ENCODE assay signal across 29 mouse cellular contexts in the genomic region with DNA sequence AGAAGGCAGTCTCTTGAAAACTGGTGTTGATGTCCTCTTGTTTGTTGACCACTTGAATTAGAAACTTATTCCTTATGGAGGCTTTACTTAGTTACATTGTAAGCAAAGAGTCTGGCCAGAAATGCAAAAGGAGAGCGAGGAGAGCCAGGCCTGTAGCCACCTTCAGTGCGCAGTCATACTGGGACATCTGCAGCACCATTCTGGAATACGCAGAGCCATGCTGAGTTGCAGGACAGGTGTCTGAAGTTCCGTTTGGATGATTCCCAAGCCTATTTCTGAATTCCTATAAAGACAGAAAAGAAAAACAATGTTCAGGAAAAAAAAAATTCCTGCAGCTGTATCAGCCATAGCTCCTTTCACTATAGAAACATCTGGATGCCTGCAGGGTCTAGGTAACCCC.
DNase-seq lines count a peak whose midpoint lies in the region; ATAC-seq lines count a peak whose summit lies in the region.
"Had no signal": no experiment of that assay in that cellular context is flagged by ENCODE, and none has a peak within 500 bp of the region (broad histone marks: within the 10 kb centered on the region; RNA-seq: fewer than 3 reads in every experiment).

No protein-coding gene starts in this region.

- ATAC-seq in embryonic facial prominence, embryonic 14.5 days (ENCODE audit: low read depth): no peak
- ATAC-seq: forebrain, embryonic 13.5 days; forebrain, embryonic 16.5 days; hindbrain, embryonic 16.5 days; intestine, embryonic 15.5 days; Patski had no signal

- H3K4me2 ChIP-seq in embryonic facial prominence, embryonic 14.5 days (ENCODE audit: low read depth, low read length): no peak overlapping the region
- H3K4me2 ChIP-seq: embryonic facial prominence, embryonic 12.5 days; forebrain, embryonic 13.5 days; heart, embryonic 12.5 days; heart, embryonic 15.5 days; hindbrain, embryonic 13.5 days; intestine, embryonic 15.5 days had no signal

- H3K27me3 ChIP-seq in embryonic facial prominence, embryonic 14.5 days (replicated peaks; ENCODE audit: control insufficient read depth, insufficient read depth, low read length): no peaks in the 10 kb centered on the region
- H3K27me3 ChIP-seq in embryonic facial prominence, embryonic 10.5 days (replicated peaks; ENCODE audit: low read depth, poor library complexity, severe bottlenecking): no peaks in the 10 kb centered on the region
- H3K27me3 ChIP-seq in forebrain, embryonic 10.5 days (ENCODE audit: poor library complexity, severe bottlenecking): no peaks in the 10 kb centered on the region
- H3K27me3 ChIP-seq: CH12.LX; embryonic facial prominence, embryonic 12.5 days; forebrain, embryonic 13.5 days; heart, embryonic 12.5 days; heart, embryonic 15.5 days; hindbrain, embryonic 13.5 days; intestine, embryonic 15.5 days; Patski had no signal

- H3K9ac ChIP-seq in embryonic facial prominence, embryonic 14.5 days (ENCODE audit: low read depth, low read length): no peak overlapping the region
- H3K9ac ChIP-seq: embryonic facial prominence, embryonic 12.5 days; forebrain, embryonic 13.5 days; heart, embryonic 12.5 days; heart, embryonic 15.5 days; hindbrain, embryonic 13.5 days; intestine, embryonic 15.5 days had no signal

- no peak overlapping the region for H3K27ac ChIP-seq in embryonic facial prominence, embryonic 14.5 days (replicated peaks; ENCODE audit: low read depth, low read length)
- H3K27ac ChIP-seq in embryonic facial prominence, embryonic 10.5 days (replicated peaks): no peak overlapping the region
- H3K27ac ChIP-seq in forebrain, embryonic 10.5 days: no peak overlapping the region
- H3K27ac ChIP-seq: embryonic facial prominence, embryonic 12.5 days; heart, embryonic 15.5 days; hindbrain, embryonic 13.5 days; intestine, embryonic 15.5 days had no signal

- 76% methylated on average over 4 of the region's 4 CpGs for WGBS in embryonic facial prominence, embryonic 14.5 days
- WGBS in embryonic facial prominence, embryonic 10.5 days: 86% methylated on average over 4 of the region's 4 CpGs
- WGBS in forebrain, embryonic 10.5 days: 91% methylated on average over 4 of the region's 4 CpGs

- H3K36me3 ChIP-seq in embryonic facial prominence, embryonic 14.5 days (ENCODE audit: control insufficient read depth, insufficient read depth, low read length): no peaks in the 10 kb centered on the region
- H3K36me3 ChIP-seq in embryonic facial prominence, embryonic 10.5 days (replicated peaks): no peaks in the 10 kb centered on the region
- H3K36me3 ChIP-seq in forebrain, embryonic 10.5 days (replicated peaks): no peaks in the 10 kb centered on the region
- H3K36me3 ChIP-seq: embryonic facial prominence, embryonic 12.5 days; heart, embryonic 15.5 days; hindbrain, embryonic 10.5 days; hindbrain, embryonic 13.5 days; intestine, embryonic 15.5 days had no signal

- no peaks in the 10 kb centered on the region for H3K4me1 ChIP-seq in embryonic facial prominence, embryonic 14.5 days (ENCODE audit: control insufficient read depth, insufficient read depth, low read length)
- no peaks in the 10 kb centered on the region for H3K4me1 ChIP-seq in embryonic facial prominence, embryonic 10.5 days
- H3K4me1 ChIP-seq in forebrain, embryonic 10.5 days: peaks cover 6% of the 10 kb centered on the region
- H3K4me1 ChIP-seq: embryonic facial prominence, embryonic 12.5 days; forebrain, embryonic 13.5 days; heart, embryonic 12.5 days; heart, embryonic 15.5 days; hindbrain, embryonic 10.5 days; intestine, embryonic 15.5 days had no signal

- peak; percentile 13 for DNase-seq in cerebellum, adult 11 months
- DNase-seq in cerebellum, postnatal 25 days: no peak
- DNase-seq in embryonic facial prominence, embryonic 14.5 days (ENCODE audit: low spot score): peak; percentile 22
- DNase-seq in embryonic facial prominence, embryonic 10.5 days (ENCODE audit: low spot score): no peak
- peak; percentile 16 for DNase-seq in cerebellum, adult 8-10 months
- DNase-seq in forebrain, embryonic 10.5 days (ENCODE audit: extremely low spot score, low spot score): no peak
- DNase-seq in thymus, postnatal 36 days: no peak
- DNase-seq: adrenal gland, postnatal 10 days; adrenal gland, postnatal 36 days; B cell, adult 2 months; gastrocnemius, postnatal 25 days; heart, adult 18-20 months; heart, postnatal 10 days; heart, postnatal 36 days; kidney, adult 11 months; kidney, adult 8-10 months had no signal

- no peak overlapping the region for H3K4me3 ChIP-seq in embryonic facial prominence, embryonic 14.5 days (ENCODE audit: low read depth, low read length)
- no peak overlapping the region for H3K4me3 ChIP-seq in embryonic facial prominence, embryonic 10.5 days
- no peak overlapping the region for H3K4me3 ChIP-seq in forebrain, embryonic 10.5 days
- H3K4me3 ChIP-seq: embryonic facial prominence, embryonic 12.5 days; erythroblast, embryonic 14.5 days; forebrain, embryonic 13.5 days; heart, embryonic 12.5 days; heart, embryonic 15.5 days; hindbrain, embryonic 10.5 days; hindbrain, embryonic 13.5 days; intestine, embryonic 15.5 days had no signal

- no peaks in the 10 kb centered on the region for H3K9me3 ChIP-seq in embryonic facial prominence, embryonic 14.5 days (ENCODE audit: control insufficient read depth, low read length)
- H3K9me3 ChIP-seq in embryonic facial prominence, embryonic 10.5 days: no peaks in the 10 kb centered on the region
- no peaks in the 10 kb centered on the region for H3K9me3 ChIP-seq in forebrain, embryonic 10.5 days
- H3K9me3 ChIP-seq: embryonic facial prominence, embryonic 12.5 days; forebrain, embryonic 13.5 days; G1E; heart, embryonic 12.5 days; heart, embryonic 15.5 days; hindbrain, embryonic 10.5 days; hindbrain, embryonic 13.5 days; intestine, embryonic 15.5 days had no signal

Comparison
In these comparisons a context has a peak if more than half of its experiments do, and no peak if none do; other contexts are left out.
1. DNase-seq: peak in cerebellum, adult 11 months (single experiment), embryonic facial prominence, embryonic 14.5 days (single experiment) and cerebellum, adult 8-10 months (single experiment); none in cerebellum, postnatal 25 days (0 of 2), embryonic facial prominence, embryonic 10.5 days (single experiment), forebrain, embryonic 10.5 days (single experiment) and thymus, postnatal 36 days (0 of 2).